Mouse (Mus musculus) embryonic stem cell, embryonic (primary cell): ENCODE results near the gene Zfyve1.

Experiments used
- CTCF ChIA-PET, 4 experiments: fragments of 300-600 bp in 2 of 4; fragments of 350-600 bp in 2 of 4; sonication (Branson Sonifier 250); formaldehyde crosslinking; loops; one replicate each; lab custom pipeline; 2022; ENCODE audit warnings: inconsistent platforms in 2 of 4; lab: Charles Lee
- POLR2A ChIA-PET, 4 experiments: fragments of 300-600 bp in 2 of 4; fragments of 350-600 bp in 2 of 4; sonication (Branson Sonifier 250); formaldehyde crosslinking; loops; one replicate each; lab custom pipeline; 2022; ENCODE audit warnings: antibody characterized with exemption in 4 of 4, inconsistent platforms in 1 of 4; lab: Charles Lee

Gene Zfyve1

GRCm38 (mm10) chr12:83555605-83556004, 41.4 kb downstream of the Zfyve1 start:
- CTCF ChIA-PET, result interaction anchor here in 1 of 4 experiments (0.7 kb wide), 1 partner anchor 28 kb away, joined by 10 read pairs; no protein-coding TSS in a partner anchor
- POLR2A ChIA-PET, result interaction anchor here (0.6 to 2.6 kb wide), 16 partner anchors 9 to 326 kb away, joined by 3 to 11 read pairs (median 4); no protein-coding TSS in a partner anchor

DNA sequence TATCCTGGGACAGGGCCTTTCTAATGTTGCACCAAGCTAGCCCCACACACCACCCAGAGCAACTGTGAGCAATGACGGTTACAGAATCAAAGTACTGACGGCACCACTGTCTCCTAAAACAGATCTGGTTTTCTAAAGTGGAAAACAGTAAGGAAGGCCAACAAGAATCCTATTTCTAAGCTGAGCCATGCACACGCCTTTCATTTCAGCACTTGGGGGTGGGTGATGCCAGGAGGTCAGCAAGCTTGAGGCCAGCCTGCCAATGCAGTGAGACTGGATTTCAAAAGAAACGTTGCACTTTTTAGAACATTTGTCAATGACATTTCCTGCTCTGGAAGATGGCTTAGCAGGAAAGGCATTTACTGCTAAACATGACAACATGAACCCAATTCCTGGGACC, 43.2 kb downstream of the Zfyve1 start:
- ChIA-PET POLR2A (interaction anchor here (0.9 to 1.5 kb wide), 7 partner anchors 10 to 78 kb away, joined by 3 to 5 read pairs (median 4); partner anchors contain the start of gene Zfyve1 (in 1 of the 4)), CTCF (no interaction called here)

GRCm38 (mm10) chr12:83551305-83551704, 45.7 kb downstream of the Zfyve1 start:
- CTCF ChIA-PET, result interaction anchor here in 1 of 4 experiments (0.8 kb wide), 1 partner anchor 16 kb away, joined by 10 read pairs; no protein-coding TSS in a partner anchor
- POLR2A ChIA-PET, result interaction anchor here in 3 of 4 experiments (0.7 to 3.8 kb wide), 9 partner anchors 9 to 80 kb away, joined by 3 to 14 read pairs (median 4); partner anchors contain the start of genes Rbm25 (in 2 of the 3) and Zfyve1 (in 1 of the 3)

DNA sequence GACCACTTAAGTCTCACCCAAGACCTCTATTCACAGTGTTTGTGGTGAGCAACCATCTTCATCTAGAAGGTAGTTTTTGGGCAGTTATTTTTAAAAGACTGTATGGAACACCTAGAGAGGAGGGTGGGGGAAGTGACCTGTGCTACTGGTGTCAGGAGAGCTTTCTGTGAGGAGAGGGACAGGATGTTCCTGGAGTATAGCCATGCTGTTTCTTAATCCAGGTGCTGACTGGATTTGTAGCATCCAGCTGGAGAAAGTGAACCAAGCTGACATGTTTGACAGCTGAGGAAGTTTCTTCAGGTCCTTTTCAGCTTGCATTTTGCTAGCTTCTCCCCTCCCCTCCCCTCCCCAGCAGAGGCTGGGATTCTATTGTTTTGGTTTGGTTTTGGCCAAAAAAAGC, 52.2 kb downstream of the Zfyve1 start:
- POLR2A ChIA-PET, result interaction anchor here (0.6 to 2.6 kb wide), 14 partner anchors 8 to 106 kb away, joined by 3 to 11 read pairs (median 4); no protein-coding TSS in a partner anchor
- CTCF ChIA-PET, result no interaction called here

DNA sequence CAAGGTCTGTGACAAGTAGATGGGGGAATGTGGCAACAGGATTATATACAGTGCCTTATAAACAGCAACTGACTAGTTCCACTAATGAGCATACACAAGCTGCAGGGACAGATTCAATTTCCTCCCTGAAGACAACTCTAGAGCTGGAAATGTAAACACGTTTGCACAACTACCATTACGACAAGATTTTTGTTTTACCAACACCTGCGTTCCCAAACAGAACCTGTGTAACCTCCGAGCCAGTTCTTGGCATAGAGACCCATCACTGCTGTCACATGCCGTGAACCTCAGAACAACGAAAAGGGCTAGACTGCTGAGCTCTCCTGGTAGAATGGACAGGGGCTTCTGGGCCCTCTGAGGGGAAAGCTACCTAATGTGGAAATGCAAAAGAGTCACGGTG, 53.0 kb downstream of the Zfyve1 start:
- ChIA-PET CTCF (interaction anchor here in 1 of 4 experiments (0.6 kb wide), 1 partner anchor 453 kb away, joined by 5 read pairs; no protein-coding TSS in a partner anchor), POLR2A (interaction anchor here in 3 of 4 experiments (0.5 to 2.6 kb wide), 16 partner anchors 8 to 106 kb away, joined by 3 to 11 read pairs (median 3); partner anchors contain the start of gene Zfyve1 (in 1 of the 3))

GRCm38 (mm10) chr12:83536039-83536438, 61.0 kb downstream of the Zfyve1 start:
- ChIA-PET CTCF (interaction anchor here in 2 of 4 experiments (0.5 to 0.7 kb wide), 3 partner anchors 8 to 61 kb away, joined by 3 to 4 read pairs (median 3); partner anchors contain the start of gene Zfyve1 (in 1 of the 2)), POLR2A (interaction anchor here (0.6 to 3.1 kb wide), 24 partner anchors 8 to 701 kb away, joined by 3 to 12 read pairs (median 5); partner anchors contain the start of genes Dcaf4 (in 2 of the 4), Psen1 (in 1 of the 4), Rbm25 (in 1 of the 4) and Zfyve1 (in 1 of the 4))

DNA sequence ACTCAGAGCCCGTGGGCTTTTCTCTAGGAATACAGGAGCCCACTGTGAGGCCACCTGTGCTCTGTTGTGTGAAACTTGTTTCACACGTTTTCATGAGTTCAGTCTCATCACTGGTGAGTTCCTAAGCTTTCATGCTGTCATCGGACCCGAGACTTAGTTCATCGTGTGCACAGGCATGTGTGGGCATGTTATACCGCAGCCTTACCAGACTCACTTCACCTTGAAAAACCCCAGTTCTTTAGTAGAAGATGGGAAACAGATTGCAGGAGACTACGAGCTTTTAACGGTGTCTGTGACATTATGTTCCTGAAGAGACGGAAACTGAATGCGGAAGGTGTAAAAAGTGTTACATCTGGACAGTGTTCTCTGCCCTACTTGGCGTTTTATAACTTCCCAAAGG, 61.6 kb downstream of the Zfyve1 start:
- ChIA-PET POLR2A (interaction anchor here (0.6 to 3.1 kb wide), 20 partner anchors 8 to 306 kb away, joined by 3 to 12 read pairs (median 5); partner anchors contain the start of genes Dcaf4 (in 2 of the 4), Rbm25 (in 1 of the 4) and Zfyve1 (in 1 of the 4)), CTCF (interaction anchor here in 1 of 4 experiments (0.5 kb wide), 1 partner anchor 24 kb away, joined by 4 read pairs; no protein-coding TSS in a partner anchor)

GRCm38 (mm10) chr12:83534190-83534589, 62.8 kb downstream of the Zfyve1 start:
- POLR2A ChIA-PET, result interaction anchor here in 3 of 4 experiments (0.5 to 3.1 kb wide), 6 partner anchors 10 to 437 kb away, joined by 3 to 12 read pairs (median 6); no protein-coding TSS in a partner anchor

DNA sequence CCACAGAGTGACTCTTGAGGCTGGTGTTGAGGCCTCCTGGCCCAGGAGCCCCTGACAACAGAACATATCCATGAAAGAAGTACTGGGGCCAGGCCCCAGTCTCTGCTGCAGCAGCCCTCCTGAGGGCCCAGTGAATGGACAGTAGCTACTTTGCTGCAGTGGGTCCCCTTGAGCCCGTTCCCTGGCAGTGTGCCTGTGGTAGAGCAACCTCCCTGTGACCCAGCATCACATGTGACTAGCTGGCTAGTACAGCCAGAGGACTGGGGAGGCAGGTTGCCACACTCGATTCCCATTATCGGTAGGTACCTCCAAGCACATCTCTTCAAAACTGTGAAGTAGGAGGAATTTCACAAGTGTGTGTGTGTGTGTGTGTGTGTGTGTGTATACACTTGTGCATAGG, 64.1 kb downstream of the Zfyve1 start:
- CTCF ChIA-PET, result no interaction called here

More at GRCm38 (mm10) chr12:83534190-83534589, 62.8 kb downstream of the Zfyve1 start:
- CTCF ChIA-PET, result no interaction called here

DNA sequence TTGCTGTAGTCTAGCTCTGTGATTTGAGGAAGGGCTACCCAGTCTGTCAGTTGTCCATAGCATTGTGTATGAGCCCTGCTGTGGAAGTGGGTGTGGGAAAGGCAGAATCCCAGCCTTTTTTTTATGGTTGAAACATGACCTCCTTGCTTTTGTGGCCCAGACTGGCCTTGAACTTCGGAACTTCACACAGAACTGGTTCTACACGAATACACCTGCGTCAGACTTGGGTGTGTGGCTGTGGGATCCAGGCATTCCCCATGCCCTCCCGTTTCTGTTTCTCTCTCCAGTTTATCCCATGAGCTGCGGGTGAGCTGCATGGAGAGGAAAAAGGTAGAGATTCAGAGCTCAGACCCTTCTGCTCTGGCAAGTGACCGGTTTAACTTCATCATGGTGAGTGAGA, 65.0 kb downstream of the Zfyve1 start:
- POLR2A ChIA-PET, result interaction anchor here in 3 of 4 experiments (0.8 to 2.1 kb wide), 15 partner anchors 9 to 228 kb away, joined by 3 to 7 read pairs (median 3); partner anchors contain the start of gene Rbm25 (in 1 of the 3)
- CTCF ChIA-PET, result interaction anchor here in 1 of 4 experiments (0.5 kb wide), 1 partner anchor 102 kb away, joined by 3 read pairs; no protein-coding TSS in a partner anchor

More for the DNA sequence above, 64.1 kb downstream of the Zfyve1 start:
- POLR2A ChIA-PET, result interaction anchor here in 2 of 4 experiments (0.8 to 2.1 kb wide), 4 partner anchors 9 to 50 kb away, joined by 3 to 7 read pairs (median 6); no protein-coding TSS in a partner anchor

DNA sequence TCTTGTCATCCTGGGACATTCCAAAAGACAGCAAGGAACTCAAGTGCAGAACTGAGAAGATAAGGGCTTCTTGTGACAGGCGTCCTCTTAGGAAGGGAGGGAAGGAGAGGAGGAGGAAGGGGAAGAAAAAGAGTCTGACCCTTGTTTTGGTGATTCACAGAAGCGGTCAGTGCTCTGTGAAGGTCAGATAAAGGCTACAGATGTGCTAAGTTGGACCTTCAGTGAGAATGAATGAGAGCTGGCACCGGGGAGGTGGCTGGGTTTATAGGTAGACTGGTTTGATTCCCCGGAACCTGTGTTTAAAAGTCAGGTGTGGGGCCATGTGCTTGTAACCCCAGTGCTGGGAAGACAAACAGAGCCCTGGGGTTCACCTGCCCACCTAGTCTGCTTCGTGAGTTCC, 68.4 kb downstream of the Zfyve1 start:
- ChIA-PET CTCF (interaction anchor here in 2 of 4 experiments (0.7 to 0.8 kb wide), 2 partner anchors 7 to 8 kb away, joined by 3 read pairs; partner anchors contain the start of gene Dcaf4 (in 1 of the 2)), POLR2A (interaction anchor here (0.8 to 1.9 kb wide), 12 partner anchors 8 to 103 kb away, joined by 3 to 12 read pairs (median 4); partner anchors contain the start of gene Rbm25 (in 1 of the 4))

DNA sequence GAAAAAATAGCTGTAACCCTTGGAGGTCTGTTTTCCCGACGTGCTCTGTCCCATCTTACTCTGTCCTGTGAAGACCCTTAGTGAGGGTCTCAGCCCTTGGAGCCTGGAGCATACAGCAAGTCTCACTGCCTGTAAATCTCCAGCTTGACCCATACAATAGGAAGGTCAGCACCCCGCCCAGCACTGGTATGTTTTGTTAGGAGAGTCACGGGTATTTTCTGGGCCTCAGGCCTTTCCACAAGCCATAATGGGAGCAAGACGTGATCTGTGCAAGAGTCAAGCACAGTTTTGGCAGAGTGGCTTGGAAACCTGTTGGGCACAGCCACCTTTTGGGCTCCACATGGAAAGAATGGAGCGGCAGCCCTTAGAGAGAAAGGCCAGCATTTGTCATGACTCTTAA, 69.2 kb downstream of the Zfyve1 start:
- ChIA-PET CTCF (no interaction called here), POLR2A (interaction anchor here in 3 of 4 experiments (0.6 to 1.9 kb wide), 12 partner anchors 8 to 478 kb away, joined by 3 to 12 read pairs (median 4); partner anchors contain the start of gene Rbm25 (in 2 of the 3))

- ChIA-PET CTCF (interaction anchor here in 1 of 4 experiments (0.7 kb wide), 1 partner anchor 170 kb away, joined by 3 read pairs; no protein-coding TSS in a partner anchor), POLR2A (interaction anchor here in 3 of 4 experiments (0.7 to 1.6 kb wide), 10 partner anchors 8 to 424 kb away, joined by 3 to 8 read pairs (median 4); partner anchors contain the start of gene Zfyve1 (in 1 of the 3))
These were observed 71.0 kb downstream of the Zfyve1 start for GRCm38 (mm10) chr12:83525822-83526544.

DNA sequence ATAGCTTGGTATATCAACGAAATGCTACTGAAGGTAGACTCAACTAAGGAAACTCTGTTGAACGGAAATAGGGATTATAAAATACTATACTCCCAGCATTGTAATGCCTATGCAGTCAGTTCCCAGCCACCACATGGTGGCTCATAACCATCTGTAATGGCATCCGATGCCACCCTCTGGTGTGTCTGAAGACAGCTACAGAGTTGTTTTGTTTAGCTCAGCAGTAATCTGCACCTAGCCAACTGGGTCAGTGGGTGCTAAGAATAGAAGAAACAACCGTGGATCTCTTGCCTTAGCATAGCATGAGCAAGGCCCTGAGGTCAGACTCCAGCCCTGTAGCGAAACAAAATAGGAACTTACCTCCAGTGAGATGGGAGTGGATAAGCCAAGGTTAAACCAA, 72.7 kb downstream of the Zfyve1 start:
- CTCF ChIA-PET, result no interaction called here
- POLR2A ChIA-PET, result interaction anchor here in 3 of 4 experiments (0.7 to 2.9 kb wide), 22 partner anchors 9 to 132 kb away, joined by 3 to 16 read pairs (median 4); partner anchors contain the start of genes Rbm25 (in 2 of the 3) and Zfyve1 (in 1 of the 3)

- CTCF ChIA-PET, result no interaction called here
- POLR2A ChIA-PET, result interaction anchor here in 3 of 4 experiments (0.7 to 2.9 kb wide), 24 partner anchors 9 to 132 kb away, joined by 3 to 16 read pairs (median 4); partner anchors contain the start of genes Rbm25 (in 2 of the 3) and Zfyve1 (in 1 of the 3)
These were observed 73.1 kb downstream of the Zfyve1 start for GRCm38 (mm10) chr12:83523892-83524291.

DNA sequence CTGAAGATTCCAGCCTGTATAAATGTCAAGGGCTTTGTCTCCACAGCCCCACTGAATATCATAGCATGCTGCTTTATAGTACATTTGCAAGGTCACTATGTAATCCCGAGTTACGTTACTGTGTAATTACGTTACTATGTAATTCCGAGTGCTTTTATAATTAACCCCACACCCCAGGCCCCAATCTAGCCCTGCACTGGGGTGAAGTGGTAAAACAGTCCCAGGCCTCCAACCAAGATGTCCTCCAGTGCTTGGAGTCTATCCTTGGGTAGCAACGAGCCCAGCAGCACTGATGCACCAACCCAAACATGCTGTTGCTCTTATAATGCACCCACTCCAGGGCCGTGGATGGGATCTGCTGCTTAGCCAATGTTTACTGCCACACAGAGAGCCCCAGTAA, 74.0 kb downstream of the Zfyve1 start:
- POLR2A ChIA-PET, result interaction anchor here in 2 of 4 experiments (0.6 to 2.9 kb wide), 7 partner anchors 8 to 109 kb away, joined by 3 to 16 read pairs (median 3); partner anchors contain the start of gene Rbm25 (in 1 of the 2)
- CTCF ChIA-PET, result no interaction called here

- POLR2A ChIA-PET, result interaction anchor here (0.9 to 1.9 kb wide), 20 partner anchors 10 to 167 kb away, joined by 3 to 7 read pairs (median 4); partner anchors contain the start of genes Zfyve1 (in 2 of the 4), Psen1 (in 1 of the 4) and Rbm25 (in 1 of the 4)
These were observed 75.9 kb downstream of the Zfyve1 start for GRCm38 (mm10) chr12:83521083-83521482.

More at GRCm38 (mm10) chr12:83521083-83521482, 75.9 kb downstream of the Zfyve1 start:
- CTCF ChIA-PET, result interaction anchor here in 1 of 4 experiments (0.9 to 1.0 kb wide), 3 partner anchors 8 to 111 kb away, joined by 3 read pairs; partner anchors contain the start of gene Zfyve1
